Mouse (Mus musculus) hindbrain, embryonic 12.5 days (tissue): ENCODE measurements around the gene Tuba4a. TPM values are rescaled to one million over a fixed set of nuclear protein-coding genes. Genes with fewer than 3 reads are reported as not detected.
A peak's percentile ranks its signal among the peaks of the same experiment; 100 is the strongest.

Experiments used
- ATAC-seq: fragments of 200-750 bp; cut with Nextera tagmentation; 2 replicates; pipeline ENCODE4 v1.8.0; 2017; ENCODE audit warnings: moderate TSS enrichment; ENCODE audit not compliant: low FRiP score
- H3K27ac ChIP-seq: fragments of 300-500 bp; sonication (generic); 2 replicates; pipeline ENCODE4 v1.5.1; 2016; ENCODE audit warnings: mild to moderate bottlenecking
- H3K27me3 ChIP-seq: fragments of 300-500 bp; sonication (generic); 2 replicates; pipeline ENCODE4 v1.6.1; 2016; ENCODE audit warnings: mild to moderate bottlenecking
- H3K36me3 ChIP-seq: fragments of 300-500 bp; sonication (generic); 2 replicates; pipeline ENCODE4 v1.6.1; 2016; ENCODE audit warnings: mild to moderate bottlenecking
- H3K4me1 ChIP-seq: fragments of 300-500 bp; sonication (generic); 2 replicates; pipeline ENCODE4 v1.6.1; 2016
- H3K4me2 ChIP-seq: fragments of 300-500 bp; sonication (generic); replicated peaks from 2 replicates; pipeline ENCODE4 v1.6.1; 2016; ENCODE audit warnings: mild to moderate bottlenecking
- H3K4me3 ChIP-seq: fragments of 300-500 bp; sonication (generic); 2 replicates; pipeline ENCODE4 v1.5.1; 2016; ENCODE audit warnings: mild to moderate bottlenecking
- H3K9ac ChIP-seq: fragments of 300-500 bp; sonication (generic); 2 replicates; pipeline ENCODE4 v1.6.1; 2016; ENCODE audit warnings: mild to moderate bottlenecking, moderate library complexity
- H3K9me3 ChIP-seq: fragments of 300-500 bp; sonication (generic); replicated peaks from 2 replicates; pipeline ENCODE4 v1.6.1; 2016; ENCODE audit warnings: mild to moderate bottlenecking
- WGBS: fragments of 180-500 bp; shearing (Covaris S2); methylation state at CpG from one replicate; pipeline ENCODE4 v1.1.7; 2016; 5-methylcytosine and 5-hydroxymethylcytosine counted together
- polyA plus RNA-seq: library from polyadenylated mRNA; unstranded; fragments of >200 nt; fragmentation: Nextera tagmentation; extraction: Ambion mirVana; gene quantifications from 2 replicates; pipeline ENCODE4 v1.2.1, GENCODE M21; 2016

Tuba4a gene
- polyA plus RNA-seq, 1 experiment from 2014 or later: 10.3 TPM

DNA sequence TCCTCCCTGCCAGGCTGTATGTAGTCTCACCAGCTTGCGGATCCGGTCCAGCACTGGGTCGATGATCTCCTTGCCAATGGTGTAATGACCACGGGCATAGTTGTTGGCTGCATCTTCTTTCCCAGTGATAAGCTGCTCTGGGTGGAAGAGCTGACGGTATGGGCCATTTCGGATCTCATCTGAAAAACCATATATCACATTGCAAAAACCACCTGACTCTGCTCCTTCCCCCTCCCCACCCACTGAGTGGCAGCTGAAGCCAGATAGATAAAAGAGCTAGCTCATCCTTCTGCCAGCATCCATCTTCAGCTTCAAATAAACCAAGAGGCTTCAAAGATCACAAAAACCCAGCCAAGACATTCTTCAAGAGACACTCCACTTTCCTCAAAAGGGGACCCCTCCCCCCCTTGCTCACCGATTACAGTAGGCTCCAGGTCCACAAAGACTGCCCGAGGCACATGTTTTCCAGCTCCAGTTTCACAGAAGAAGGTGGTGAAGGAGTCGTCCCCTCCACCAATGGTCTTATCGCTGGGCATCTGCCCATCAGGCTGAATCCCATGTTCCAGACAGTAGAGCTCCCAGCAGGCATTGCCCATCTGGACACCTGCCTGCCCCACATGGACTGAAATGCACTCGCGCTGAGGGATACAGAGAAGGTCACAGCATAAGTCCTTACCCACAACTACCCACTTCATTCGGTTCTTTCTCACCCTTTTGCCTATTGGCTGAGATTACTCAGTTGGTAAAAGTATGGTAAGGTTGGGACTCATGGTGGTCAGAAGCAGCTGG is 2.7 kb downstream of the Tuba4a start:
- peaks cover 24% of the 10 kb centered on the region for H3K4me1 ChIP-seq
- no peak overlapping the region for H3K4me2 ChIP-seq
- no peak for ATAC-seq
- H3K27ac ChIP-seq: no peak overlapping the region
- H3K9me3 ChIP-seq: no peaks in the 10 kb centered on the region
- H3K9ac ChIP-seq: no peak overlapping the region
- H3K4me3 ChIP-seq: no peak overlapping the region
- H3K27me3 ChIP-seq: peaks cover 66% of the 10 kb centered on the region
- WGBS: 79% methylated on average over 13 of the region's 13 CpGs
- peaks cover 34% of the 10 kb centered on the region for H3K36me3 ChIP-seq

DNA sequence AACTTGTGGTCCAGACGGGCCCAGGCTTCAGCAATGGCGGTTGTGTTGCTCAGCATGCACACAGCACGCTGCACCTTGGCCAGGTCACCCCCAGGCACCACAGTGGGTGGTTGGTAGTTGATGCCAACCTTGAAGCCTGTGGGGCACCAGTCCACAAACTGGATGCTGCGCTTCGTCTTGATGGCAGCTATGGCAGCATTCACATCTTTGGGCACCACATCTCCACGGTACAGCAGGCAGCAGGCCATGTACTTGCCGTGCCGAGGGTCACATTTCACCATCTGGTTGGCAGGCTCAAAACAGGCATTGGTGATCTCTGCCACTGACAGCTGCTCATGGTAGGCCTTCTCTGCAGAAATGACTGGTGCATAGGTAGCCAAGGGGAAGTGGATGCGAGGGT is 3.9 kb downstream of the Tuba4a start:
- Histone ChIP-seq H3K9me3 (no peaks in the 10 kb centered on the region), H3K4me2 (no peak overlapping the region), H3K4me1 (peaks cover 33% of the 10 kb centered on the region), H3K27me3 (peaks cover 53% of the 10 kb centered on the region), H3K27ac (no peak overlapping the region), H3K36me3 (peaks cover 37% of the 10 kb centered on the region), H3K4me3 (no peak overlapping the region), H3K9ac (no peak overlapping the region)
- ATAC-seq: no peak
- WGBS: 95% methylated on average over 9 of the region's 9 CpGs

- Histone ChIP-seq H3K27me3 (peaks cover 44% of the 10 kb centered on the region), H3K9ac (no peak overlapping the region), H3K36me3 (peaks cover 37% of the 10 kb centered on the region), H3K4me1 (peaks cover 37% of the 10 kb centered on the region), H3K9me3 (no peaks in the 10 kb centered on the region), H3K4me3 (no peak overlapping the region), H3K4me2 (no peak overlapping the region), H3K27ac (no peak overlapping the region)
- ATAC-seq: no peak
- 75% methylated on average over 5 of the region's 5 CpGs for WGBS
These were observed 4.8 kb downstream of the Tuba4a start for GRCm38 (mm10) chr1:75214886-75215285.

GRCm38 (mm10) chr1:75214442-75214841 is 5.2 kb downstream of the Tuba4a start:
- Histone ChIP-seq H3K27me3 (peaks cover 42% of the 10 kb centered on the region), H3K9ac (no peak overlapping the region), H3K4me2 (no peak overlapping the region), H3K4me1 (peaks cover 37% of the 10 kb centered on the region), H3K27ac (no peak overlapping the region), H3K36me3 (peaks cover 37% of the 10 kb centered on the region), H3K4me3 (no peak overlapping the region), H3K9me3 (no peaks in the 10 kb centered on the region)
- no peak for ATAC-seq
- WGBS: 61% methylated on average over 2 of the region's 2 CpGs

DNA sequence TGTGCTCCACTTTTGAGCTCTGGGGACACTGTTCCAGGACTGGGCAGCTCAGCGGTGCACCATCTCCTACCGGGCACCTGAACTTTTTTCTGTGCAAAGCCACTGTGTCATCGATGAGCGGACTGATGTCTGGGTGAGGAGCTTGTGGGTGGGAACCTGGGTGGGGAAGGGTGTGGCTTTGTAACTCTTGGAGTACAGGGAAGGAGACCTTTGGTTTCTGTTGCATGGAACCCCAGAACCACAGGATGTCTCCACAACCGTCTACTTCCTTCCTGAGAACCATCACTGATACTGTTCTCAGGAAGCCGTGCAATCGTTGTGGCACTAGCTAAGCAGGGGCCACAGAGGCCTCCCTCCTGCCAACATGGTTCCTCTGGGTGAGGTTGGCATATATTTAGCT is 6.6 kb downstream of the Tuba4a start:
- WGBS: 97% methylated on average over 7 of the region's 7 CpGs
- H3K4me2 ChIP-seq: no peak overlapping the region
- no peak overlapping the region for H3K27ac ChIP-seq
- H3K36me3 ChIP-seq: peaks cover 37% of the 10 kb centered on the region
- no peaks in the 10 kb centered on the region for H3K9me3 ChIP-seq
- H3K27me3 ChIP-seq: peaks cover 37% of the 10 kb centered on the region
- ATAC-seq: no peak
- H3K9ac ChIP-seq: no peak overlapping the region
- H3K4me3 ChIP-seq: no peak overlapping the region
- peaks cover 36% of the 10 kb centered on the region for H3K4me1 ChIP-seq

- H3K4me3 ChIP-seq: no peak overlapping the region
- no peak for ATAC-seq
- H3K36me3 ChIP-seq: peaks cover 37% of the 10 kb centered on the region
- H3K4me1 ChIP-seq: peaks cover 36% of the 10 kb centered on the region
- H3K9ac ChIP-seq: no peak overlapping the region
- H3K27ac ChIP-seq: no peak overlapping the region
- H3K9me3 ChIP-seq: no peaks in the 10 kb centered on the region
- peaks cover 32% of the 10 kb centered on the region for H3K27me3 ChIP-seq
- 82% methylated on average over 4 of the region's 4 CpGs for WGBS
- H3K4me2 ChIP-seq: 0 out of 2 replicates have a peak overlapping the region, but pooled peaks have one; percentile 86
These were observed 7.1 kb downstream of the Tuba4a start for GRCm38 (mm10) chr1:75212542-75212941.

- H3K36me3 ChIP-seq: peaks cover 37% of the 10 kb centered on the region
- H3K9me3 ChIP-seq: no peaks in the 10 kb centered on the region
- peaks cover 36% of the 10 kb centered on the region for H3K4me1 ChIP-seq
- peak overlapping the region; percentile 86 for H3K4me2 ChIP-seq
- peak; percentile 27; the same call in 1 of the 2 replicates for ATAC-seq
- peaks cover 18% of the 10 kb centered on the region for H3K27me3 ChIP-seq
- H3K4me3 ChIP-seq: peak overlapping the region; percentile 77
- WGBS: 12% methylated on average over 17 of the region's 17 CpGs
- H3K9ac ChIP-seq: peak overlapping the region; percentile 92
- H3K27ac ChIP-seq: no peak overlapping the region
These were observed 8.4 kb downstream of the Tuba4a start for GRCm38 (mm10) chr1:75211141-75211708.

DNA sequence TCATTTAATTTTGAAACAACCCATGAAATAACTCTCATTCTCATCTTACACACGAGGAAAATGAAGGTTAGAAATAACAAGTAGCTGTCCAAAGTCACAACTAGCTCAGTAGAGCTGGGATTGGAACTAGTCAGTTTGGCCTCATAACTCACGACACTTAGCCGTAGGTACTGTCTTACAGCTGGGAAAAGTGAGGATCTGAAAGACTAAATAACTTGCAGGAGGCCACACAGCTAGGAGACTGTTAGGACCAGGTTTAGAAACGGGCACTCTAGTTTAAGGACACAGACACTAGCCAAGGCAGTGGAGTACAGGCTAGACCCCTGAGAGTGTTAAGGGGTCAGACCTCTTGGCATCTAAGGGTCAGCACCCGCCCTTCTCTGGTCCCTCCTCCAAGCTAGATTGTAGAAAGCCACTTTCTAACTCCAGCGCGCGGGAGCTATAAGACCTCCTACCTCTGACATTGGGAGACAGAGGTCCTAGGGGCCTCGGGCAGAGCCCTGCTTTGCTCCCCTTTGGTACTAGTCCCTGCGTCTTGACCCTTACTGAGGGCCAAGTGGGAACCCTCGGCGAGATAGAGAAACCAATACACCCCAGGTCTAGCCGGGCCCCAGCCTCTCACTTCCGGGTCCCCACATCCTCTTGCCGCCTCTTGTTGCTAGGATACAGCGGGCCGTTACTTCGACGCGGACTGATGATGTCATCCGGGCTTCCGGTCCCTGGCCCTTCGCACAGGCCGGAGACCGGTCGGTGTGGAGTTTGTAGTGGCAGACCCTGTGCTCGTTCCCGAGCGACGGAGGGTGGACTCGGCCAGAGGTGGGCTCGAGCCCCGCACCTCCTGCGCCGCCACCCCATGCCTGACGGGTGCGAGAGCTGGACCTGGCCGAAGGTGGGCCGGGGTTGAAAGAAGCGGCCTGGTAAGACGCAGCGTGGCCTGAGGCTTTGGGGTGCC is 9.3 kb downstream of the Tuba4a start, which contains the start of the genes Glb1l and Stk16:
Glb1l (minus strand) TSS at position 678 of the 952 bp plus-strand sequence.
Stk16 (plus strand) TSS at position 703 of the 952 bp plus-strand sequence.
- H3K4me1 ChIP-seq: peaks cover 36% of the 10 kb centered on the region
- H3K4me2 ChIP-seq: peak within 1 kb of the TSS; percentile 86
- peaks cover 10% of the 10 kb centered on the region for H3K27me3 ChIP-seq
- H3K27ac ChIP-seq: no peak within 1 kb of the TSS
- H3K36me3 ChIP-seq: peaks cover 36% of the 10 kb centered on the region
- no peaks in the 10 kb centered on the region for H3K9me3 ChIP-seq
- peak within 1 kb of the TSS; percentile 92 for H3K9ac ChIP-seq
- WGBS: 6% methylated on average over 42 of the region's 42 CpGs
- ATAC-seq: peak; percentile 91
- peak within 1 kb of the TSS; percentile 77 for H3K4me3 ChIP-seq

- Histone ChIP-seq H3K27me3 (peaks cover 10% of the 10 kb centered on the region), H3K4me1 (peaks cover 36% of the 10 kb centered on the region), H3K9me3 (no peaks in the 10 kb centered on the region), H3K27ac (no peak overlapping the region), H3K36me3 (peaks cover 23% of the 10 kb centered on the region), H3K4me3 (peak overlapping the region; percentile 25), H3K4me2 (peak overlapping the region; percentile 86), H3K9ac (peak overlapping the region; percentile 44)
- no peak for ATAC-seq
- 14% methylated on average over 34 of the region's 34 CpGs for WGBS
These were observed 10.5 kb downstream of the Tuba4a start for GRCm38 (mm10) chr1:75208967-75209678.

- Histone ChIP-seq H3K9me3 (no peaks in the 10 kb centered on the region), H3K4me1 (no peaks in the 10 kb centered on the region), H3K36me3 (peaks cover 46% of the 10 kb centered on the region), H3K4me3 (no peak overlapping the region), H3K4me2 (no peak overlapping the region), H3K9ac (no peak overlapping the region), H3K27ac (no peak overlapping the region), H3K27me3 (no peaks in the 10 kb centered on the region)
- ATAC-seq: no peak
- 85% methylated on average over 1 of the region's 1 CpGs for WGBS
These were observed 18.4 kb downstream of the Tuba4a start for GRCm38 (mm10) chr1:75201236-75201635.

DNA sequence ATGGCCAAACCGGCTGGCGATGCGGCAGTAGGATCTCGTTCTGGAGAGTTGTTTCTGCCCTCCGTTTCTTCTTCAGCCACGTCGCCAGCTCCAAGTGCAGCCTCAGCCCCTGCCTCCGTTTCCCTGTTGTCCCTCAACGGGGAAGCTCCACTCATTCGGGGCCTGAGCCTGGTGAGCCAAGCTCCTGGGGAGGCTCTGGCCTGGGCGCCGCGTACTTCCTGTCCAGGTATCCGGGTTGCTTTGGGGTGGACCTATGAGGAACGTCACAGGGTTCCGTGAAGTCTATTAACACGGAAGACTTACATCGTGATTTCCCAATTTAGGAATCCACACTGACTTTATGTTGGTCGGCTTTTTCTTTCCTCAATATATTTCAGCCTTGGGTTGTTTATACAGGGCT is 27.2 kb downstream of the Tuba4a start:
- H3K36me3 ChIP-seq: peaks cover 30% of the 10 kb centered on the region
- ATAC-seq: 0 out of 2 replicates have a peak, but pooled peaks have one; percentile 12

More for the DNA sequence above, 27.2 kb downstream of the Tuba4a start:
- Histone ChIP-seq H3K9ac (peak overlapping the region; percentile 82), H3K9me3 (no peaks in the 10 kb centered on the region), H3K27me3 (no peaks in the 10 kb centered on the region), H3K4me3 (peak overlapping the region; percentile 75), H3K4me1 (peaks cover 24% of the 10 kb centered on the region), H3K27ac (peak overlapping the region; percentile 89), H3K4me2 (peak overlapping the region; percentile 89)
- WGBS: 1% methylated on average over 19 of the region's 19 CpGs
